Mouse (Mus musculus) hindbrain, postnatal 0 days (tissue): ENCODE measurements around the gene Zfp503. TPM values are rescaled to one million over a fixed set of nuclear protein-coding genes. Genes with fewer than 3 reads are reported as not detected.

ENCODE experiments used
- ATAC-seq: fragments of 200-750 bp; cut with Nextera tagmentation; 2 replicates; pipeline ENCODE4 v1.8.0; 2017; ENCODE audit warnings: mild to moderate bottlenecking, moderate TSS enrichment, moderate library complexity
- DNase-seq: peaks from one replicate; pipeline ENCODE4 v3.0.0-alpha.2; 2015; ENCODE audit warnings: low spot score
- H3K27ac ChIP-seq: fragments of 300-500 bp; sonication (generic); 2 replicates; pipeline ENCODE4 v1.5.1; 2014; ENCODE audit warnings: mild to moderate bottlenecking
- H3K27me3 ChIP-seq: fragments of 300-500 bp; sonication (generic); 2 replicates; pipeline ENCODE4 v1.6.1; 2014; ENCODE audit warnings: low read length, mixed read lengths; ENCODE audit not compliant: insufficient read depth
- H3K36me3 ChIP-seq: fragments of 300-500 bp; sonication (generic); 2 replicates; pipeline ENCODE4 v1.6.1; 2014; ENCODE audit warnings: low read length, mixed read lengths; ENCODE audit not compliant: insufficient read depth
- H3K4me1 ChIP-seq: fragments of 300-500 bp; sonication (generic); 2 replicates; pipeline ENCODE4 v1.6.1; 2014; ENCODE audit warnings: antibody characterized with exemption, low read length, mixed read lengths; ENCODE audit not compliant: insufficient read depth
- H3K4me2 ChIP-seq: fragments of 300-500 bp; sonication (generic); 2 replicates; pipeline ENCODE4 v1.6.1; 2014; ENCODE audit warnings: low read depth, mild to moderate bottlenecking, low read length, moderate library complexity, mixed read lengths
- H3K4me3 ChIP-seq: fragments of 300-500 bp; sonication (generic); 2 replicates; pipeline ENCODE4 v1.5.1; 2014; ENCODE audit warnings: low read length
- H3K9ac ChIP-seq: fragments of 300-500 bp; sonication (generic); replicated peaks from 2 replicates; pipeline ENCODE4 v1.6.1; 2014; ENCODE audit warnings: mild to moderate bottlenecking, low read length, moderate library complexity, mixed read lengths
- H3K9me3 ChIP-seq: fragments of 300-500 bp; sonication (generic); 2 replicates; pipeline ENCODE4 v1.6.1; 2016; ENCODE audit warnings: low read length, mixed read lengths
- CTCF ChIP-seq: IDR thresholded peaks from 2 replicates; pipeline ENCODE4 v1.5.1; 2016; ENCODE audit warnings: antibody characterized with exemption, control low read depth, low read depth
- WGBS: fragments of 180-500 bp; shearing (Covaris S2); extraction: QIAGEN DNeasy Blood & Tissue Kit; methylation state at CpG from one replicate; pipeline ENCODE4 v1.1.7; 2014; 5-methylcytosine and 5-hydroxymethylcytosine counted together
- polyA plus RNA-seq: library from polyadenylated mRNA; unstranded; fragments of >200 nt; fragmentation: Nextera tagmentation; extraction: Ambion mirVana; gene quantifications from 2 replicates; pipeline ENCODE4 v1.2.1, GENCODE M21; 2015
- total RNA-seq: library from RNA; depleted of rRNA; stranded (reverse); fragments of >200 nt; gene quantifications from 2 replicates; pipeline ENCODE4 v1.2.3, GENCODE M21; 2014; rRNA removed

The Zfp503 gene
- total RNA-seq (25.5 and 25.6 TPM in 2 replicates), polyA plus RNA-seq (8.4 and 10.4 TPM in 2 replicates)

- peak within 1 kb of the TSS; percentile 71 for H3K27ac ChIP-seq
- DNase-seq (peak; percentile 61), ATAC-seq (no peak)
- H3K4me2 ChIP-seq: peak within 1 kb of the TSS; percentile 84
- H3K9ac ChIP-seq: peak within 1 kb of the TSS; percentile 30; the same call in 1 of the 2 replicates
- H3K27me3 ChIP-seq: peaks cover 34% of the 10 kb centered on the region
- H3K9me3 ChIP-seq: no peaks in the 10 kb centered on the region
- no peaks in the 10 kb centered on the region for H3K36me3 ChIP-seq
- H3K4me1 ChIP-seq: 0 out of 2 replicates have a peak, but pooled peaks cover 7% of the 10 kb centered on the region
- no peak; the same call in 1 of the 2 replicates for TF ChIP-seq CTCF
- under 1% methylated on average over 36 of the region's 37 CpGs for WGBS
- peak within 1 kb of the TSS; percentile 85 for H3K4me3 ChIP-seq
These were observed at the start of gene Zfp503 for GRCm38 (mm10) chr14:21989291-21989913. Zfp503 (minus strand) TSS chr14:21989601.

GRCm38 (mm10) chr14:22037498-22038131 lies 48.2 kb upstream of the Zfp503 start:
- peak overlapping the region; percentile 8; the same call in 1 of the 2 replicates for H3K4me3 ChIP-seq
- H3K36me3 ChIP-seq: no peaks in the 10 kb centered on the region
- ATAC-seq: no peak
- H3K4me1 ChIP-seq: 0 out of 2 replicates have a peak, but pooled peaks cover 3% of the 10 kb centered on the region
- H3K9ac ChIP-seq: no peak overlapping the region
- H3K27ac ChIP-seq: no peak overlapping the region
- WGBS: 33% methylated on average over 16 of the region's 16 CpGs
- peak overlapping the region; percentile 44 for H3K4me2 ChIP-seq
- TF ChIP-seq CTCF: no peak
- no peaks in the 10 kb centered on the region for H3K9me3 ChIP-seq
- no peaks in the 10 kb centered on the region; the same call in 1 of the 2 replicates for H3K27me3 ChIP-seq
- DNase-seq: no peak

- H3K9me3 ChIP-seq: no peaks in the 10 kb centered on the region
- H3K4me3 ChIP-seq: peak overlapping the region; percentile 8; the same call in 1 of the 2 replicates
- H3K27ac ChIP-seq: no peak overlapping the region
- WGBS: 34% methylated on average over 12 of the region's 12 CpGs
- ATAC-seq (no peak), DNase-seq (no peak)
- 0 out of 2 replicates have a peak, but pooled peaks cover 3% of the 10 kb centered on the region for H3K4me1 ChIP-seq
- TF ChIP-seq CTCF: no peak
- no peak overlapping the region for H3K9ac ChIP-seq
- H3K36me3 ChIP-seq: no peaks in the 10 kb centered on the region
- no peaks in the 10 kb centered on the region; the same call in 1 of the 2 replicates for H3K27me3 ChIP-seq
- H3K4me2 ChIP-seq: peak overlapping the region; percentile 44
These were observed 47.5 kb upstream of the Zfp503 start for GRCm38 (mm10) chr14:22036802-22037497.

GRCm38 (mm10) chr14:22036338-22036737 lies 46.9 kb upstream of the Zfp503 start:
- Histone ChIP-seq H3K4me2 (no peak overlapping the region), H3K4me1 (0 out of 2 replicates have a peak, but pooled peaks cover 3% of the 10 kb centered on the region), H3K4me3 (no peak overlapping the region), H3K27ac (no peak overlapping the region), H3K27me3 (no peaks in the 10 kb centered on the region; the same call in 1 of the 2 replicates), H3K9ac (no peak overlapping the region), H3K9me3 (no peaks in the 10 kb centered on the region), H3K36me3 (no peaks in the 10 kb centered on the region)
- WGBS: 42% methylated on average over 6 of the region's 6 CpGs
- DNase-seq: no peak
- TF ChIP-seq CTCF: no peak
- ATAC-seq: no peak

- Histone ChIP-seq H3K27ac (no peak overlapping the region), H3K36me3 (no peaks in the 10 kb centered on the region), H3K4me3 (no peak overlapping the region), H3K27me3 (no peaks in the 10 kb centered on the region; the same call in 1 of the 2 replicates), H3K9ac (no peak overlapping the region), H3K4me1 (0 out of 2 replicates have a peak, but pooled peaks cover 3% of the 10 kb centered on the region), H3K9me3 (no peaks in the 10 kb centered on the region), H3K4me2 (no peak overlapping the region)
- TF ChIP-seq CTCF: no peak
- peak; percentile 31 for DNase-seq
- 30% methylated on average over 3 of the region's 3 CpGs for WGBS
- ATAC-seq: peak; percentile 43; the same call in 1 of the 2 replicates
These were observed 46.5 kb upstream of the Zfp503 start for GRCm38 (mm10) chr14:22035900-22036299.

- WGBS: 63% methylated on average over 4 of the region's 4 CpGs
- Histone ChIP-seq H3K27ac (no peak overlapping the region), H3K36me3 (no peaks in the 10 kb centered on the region), H3K4me1 (0 out of 2 replicates have a peak, but pooled peaks cover 3% of the 10 kb centered on the region), H3K27me3 (0 out of 2 replicates have a peak, but pooled peaks cover 3% of the 10 kb centered on the region), H3K4me2 (no peak overlapping the region), H3K9ac (no peak overlapping the region), H3K4me3 (no peak overlapping the region), H3K9me3 (no peaks in the 10 kb centered on the region)
- no peak for DNase-seq
- no peak for TF ChIP-seq CTCF
- no peak for ATAC-seq
These were observed 34.1 kb upstream of the Zfp503 start for GRCm38 (mm10) chr14:22023533-22023932.
